Comparison of ENCODE assay signal across 21 mouse cellular contexts in genomic region chr5:127361145-127361544, GRCm38 (mm10).
A peak's percentile ranks its signal among the peaks of the same experiment; 100 is the strongest.
DNase-seq lines count a peak whose midpoint lies in the region; ATAC-seq and TF ChIP-seq lines count a peak whose summit lies in the region.
"Had no signal": no experiment of that assay in that cellular context is flagged by ENCODE, and none has a peak within 500 bp of the region (broad histone marks: within the 10 kb centered on the region; RNA-seq: fewer than 3 reads in every experiment).

No protein-coding gene starts in this region.

- no peak for TF ChIP-seq EP300 in lung, postnatal 0 days (IDR thresholded peaks at IDR 0.05)

- no peak for TF ChIP-seq CTCF in E14TG2a.4 (conservative IDR thresholded peaks at IDR 0.05; ENCODE audit: low read length)
- TF ChIP-seq CTCF in lung, postnatal 0 days (IDR thresholded peaks at IDR 0.05): no peak

- no peaks in the 10 kb centered on the region for H3K36me3 ChIP-seq in E14TG2a.4 (ENCODE audit: insufficient read depth, low read length)
- no peaks in the 10 kb centered on the region for H3K36me3 ChIP-seq in lung, postnatal 0 days (ENCODE audit: insufficient read depth, low read length)
- H3K36me3 ChIP-seq: embryonic facial prominence, embryonic 15.5 days; forebrain, embryonic 15.5 days had no signal

- no peaks in the 10 kb centered on the region for H3K27me3 ChIP-seq in E14TG2a.4 (ENCODE audit: insufficient read depth, low read length)
- no peaks in the 10 kb centered on the region for H3K27me3 ChIP-seq in lung, postnatal 0 days (replicated peaks; ENCODE audit: insufficient read depth, low read length)
- H3K27me3 ChIP-seq: embryonic facial prominence, embryonic 13.5 days; embryonic facial prominence, embryonic 15.5 days; forebrain, embryonic 13.5 days; forebrain, embryonic 15.5 days had no signal

- no peak overlapping the region for H3K9ac ChIP-seq in lung, postnatal 0 days (replicated peaks; ENCODE audit: low read depth)
- H3K9ac ChIP-seq: embryonic facial prominence, embryonic 13.5 days; embryonic facial prominence, embryonic 15.5 days; forebrain, embryonic 13.5 days; forebrain, embryonic 15.5 days had no signal

- no peaks in the 10 kb centered on the region for H3K9me3 ChIP-seq in E14TG2a.4 (ENCODE audit: low read length)
- no peaks in the 10 kb centered on the region for H3K9me3 ChIP-seq in lung, postnatal 0 days (ENCODE audit: low read length)
- H3K9me3 ChIP-seq: embryonic facial prominence, embryonic 13.5 days; embryonic facial prominence, embryonic 15.5 days; forebrain, embryonic 13.5 days; forebrain, embryonic 15.5 days had no signal

- H3K4me2 ChIP-seq in lung, postnatal 0 days (replicated peaks; ENCODE audit: low read depth, low read length): no peak overlapping the region
- H3K4me2 ChIP-seq: embryonic facial prominence, embryonic 13.5 days; embryonic facial prominence, embryonic 15.5 days; forebrain, embryonic 13.5 days; forebrain, embryonic 15.5 days had no signal

- H3K27ac ChIP-seq in lung, postnatal 0 days (ENCODE audit: low read length): no peak overlapping the region
- H3K27ac ChIP-seq: embryonic facial prominence, embryonic 13.5 days; embryonic facial prominence, embryonic 15.5 days; forebrain, embryonic 13.5 days; forebrain, embryonic 15.5 days had no signal

- 66% methylated on average over 8 of the region's 8 CpGs for WGBS in lung, postnatal 0 days

- ATAC-seq in lung, postnatal 0 days: no peak
- ATAC-seq: activated CD4-positive, CD25-positive, alpha-beta regulatory T cell, adult 4 months; forebrain, embryonic 13.5 days; forebrain, embryonic 15.5 days had no signal

- peaks cover 43% of the 10 kb centered on the region for H3K4me1 ChIP-seq in E14TG2a.4 (replicated peaks; ENCODE audit: low read depth, low read length)
- H3K4me1 ChIP-seq in lung, postnatal 0 days (ENCODE audit: insufficient read depth, low read depth, low read length): no peaks in the 10 kb centered on the region; the same call in 1 of the 2 replicates
- H3K4me1 ChIP-seq: forebrain, embryonic 15.5 days had no signal

- H3K4me3 ChIP-seq in E14TG2a.4 (replicated peaks; ENCODE audit: low read length): 0 out of 2 replicates have a peak overlapping the region, but pooled peaks have one; percentile 17
- H3K4me3 ChIP-seq in lung, postnatal 0 days (ENCODE audit: low read depth, low read length): no peak overlapping the region
- H3K4me3 ChIP-seq: embryonic facial prominence, embryonic 13.5 days; embryonic facial prominence, embryonic 15.5 days; erythroblast, embryonic 14.5 days; forebrain, embryonic 13.5 days; forebrain, embryonic 15.5 days had no signal

- peak; percentile 83 for DNase-seq in ES-CJ7 (ENCODE audit: low read depth, low spot score)
- peak; percentile 28 for DNase-seq in WW6 (ENCODE audit: low read depth, low spot score)
- no peak for DNase-seq in cerebellum, adult 9-10 months
- no peak for DNase-seq in lung, postnatal 0 days (ENCODE audit: low spot score)
- no peak for DNase-seq in lung, postnatal 36 days
- DNase-seq: adrenal gland, adult 8-10 months; adrenal gland, postnatal 14 days; adrenal gland, postnatal 36 days; cerebellum, adult 11-12 months; cerebellum, adult 2 months; cerebellum, adult 9-11 months; cerebellum, postnatal 14 days; cerebellum, postnatal 36 days; embryo, embryonic 11 days had no signal

Comparison
In these comparisons a context has a peak if more than half of its experiments do, and no peak if none do; other contexts are left out.
1. DNase-seq: peak in ES-CJ7 (single experiment) and WW6 (single experiment); none in cerebellum, adult 9-10 months (single experiment), lung, postnatal 0 days (single experiment) and lung, postnatal 36 days (single experiment).